Mouse (Mus musculus): Measurements from ENCODE around the gene Msh5. TPM values are rescaled to one million over a fixed set of nuclear protein-coding genes. Genes with fewer than 3 reads are reported as not detected.

Gene Msh5
- polyA plus RNA-seq, 1 experiment, result 2.2 TPM

DNA sequence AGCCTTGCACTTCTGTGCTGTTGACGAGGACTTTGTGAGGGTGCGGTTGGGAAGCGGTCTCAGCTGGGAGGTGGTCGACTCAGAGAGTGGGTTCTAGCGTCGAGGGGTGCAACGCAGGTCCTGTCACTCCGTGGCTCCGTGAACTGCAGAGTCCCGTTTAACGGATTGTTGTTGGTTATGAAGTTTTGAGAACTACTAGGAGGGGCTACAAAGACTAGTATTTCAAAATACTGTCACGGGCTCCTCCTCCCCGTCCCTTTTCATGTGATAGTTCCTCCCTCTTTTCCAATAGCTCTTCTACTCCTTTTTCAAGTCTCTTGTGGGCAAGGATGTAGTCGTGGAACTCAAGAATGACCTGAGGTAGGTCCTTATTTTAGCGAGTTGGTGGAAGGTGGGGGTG is 64.2 kb downstream of the Msh5 start:
- Histone ChIP-seq H3K27ac (ENCODE audit: insufficient read depth, low read depth, low read length) (no peak overlapping the region; the same call in 1 of the 2 replicates), H3K4me1 (ENCODE audit: control insufficient read depth, insufficient read depth, insufficient read length, low read length) (peaks cover 4% of the 10 kb centered on the region; the same call in 1 of the 2 replicates), H3K4me3 (ENCODE audit: low read depth, low read length) (peak overlapping the region; percentile 81), H3K27me3 (ENCODE audit: control insufficient read depth, insufficient read depth, low read length) (no peaks in the 10 kb centered on the region), H3K36me3 (ENCODE audit: control insufficient read depth, insufficient read depth, low read length) (peaks cover 16% of the 10 kb centered on the region)
- no peak for TF ChIP-seq POLR2A (IDR thresholded peaks at IDR 0.05; ENCODE audit: low read depth, low read length)
- no peak for TF ChIP-seq CTCF (IDR thresholded peaks at IDR 0.05; ENCODE audit: extremely low read depth, insufficient read length, insufficient replicate concordance, low read depth, low read length)
- under 1% methylated on average over 15 of the region's 15 CpGs for WGBS

DNA sequence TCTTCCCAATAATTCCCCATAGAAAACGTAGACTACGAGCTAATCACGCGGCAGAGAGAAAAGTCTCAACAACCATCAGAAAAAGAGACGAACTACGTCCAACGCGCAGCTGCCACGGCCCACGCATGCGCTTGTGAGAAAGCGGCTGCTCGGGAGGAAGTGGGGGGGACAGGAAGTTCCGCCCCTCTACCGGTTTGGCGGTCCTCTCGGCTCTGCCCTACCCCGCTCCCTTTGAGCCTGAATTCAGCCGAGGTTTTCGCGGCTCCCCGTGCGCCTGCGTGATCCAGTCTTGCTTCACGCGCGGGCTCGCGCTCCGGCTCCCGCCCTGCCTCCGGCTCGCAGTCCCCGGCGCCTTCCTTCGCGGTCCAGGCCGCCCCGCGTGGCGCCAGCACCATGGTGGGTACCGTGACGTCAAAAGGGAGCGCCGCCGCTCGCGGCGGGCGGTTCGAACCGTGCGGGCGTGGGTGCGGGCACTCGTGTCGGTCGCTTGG is 64.8 kb downstream of the Msh5 start, which contains the start of gene Lsm2:
Gene Lsm2, plus strand, starts transcription at position 173 of the 491 bp plus-strand sequence.
- TF ChIP-seq CTCF (IDR thresholded peaks at IDR 0.05; ENCODE audit: extremely low read depth, insufficient read length, insufficient replicate concordance, low read depth, low read length) (no peak), POLR2A (IDR thresholded peaks at IDR 0.05; ENCODE audit: low read depth, low read length) (peak; percentile 72)
- H3K36me3 ChIP-seq (ENCODE audit: control insufficient read depth, insufficient read depth, low read length), result peaks cover 16% of the 10 kb centered on the region
- peak within 1 kb of the TSS; percentile 93 for H3K27ac ChIP-seq (ENCODE audit: insufficient read depth, low read depth, low read length)
- H3K4me1 ChIP-seq (ENCODE audit: control insufficient read depth, insufficient read depth, insufficient read length, low read length), result peaks cover 4% of the 10 kb centered on the region; the same call in 1 of the 2 replicates
- no peaks in the 10 kb centered on the region for H3K27me3 ChIP-seq (ENCODE audit: control insufficient read depth, insufficient read depth, low read length)
- H3K4me3 ChIP-seq (ENCODE audit: low read depth, low read length), result peak within 1 kb of the TSS; percentile 81
- WGBS, result under 1% methylated on average over 58 of the region's 58 CpGs

DNA sequence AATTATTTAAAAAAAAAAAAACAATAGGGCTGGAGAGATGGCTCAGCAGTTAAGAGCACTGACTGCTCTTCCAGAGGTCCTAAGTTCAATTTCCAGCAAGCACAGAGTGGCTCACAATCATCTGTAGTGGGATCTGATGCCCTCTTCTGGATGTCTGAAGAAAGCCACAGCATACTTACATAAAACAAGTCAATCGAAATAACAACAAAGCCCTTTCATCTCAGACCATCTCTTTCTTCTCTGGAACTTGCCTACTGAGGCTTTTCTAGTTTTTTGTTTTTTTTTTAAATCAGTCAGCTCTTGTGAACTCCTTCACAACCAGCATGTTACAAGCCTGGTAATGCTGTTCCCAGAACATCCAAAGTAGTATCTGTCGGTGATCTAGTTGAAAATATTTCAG is 65.9 kb downstream of the Msh5 start:
- Histone ChIP-seq H3K36me3 (ENCODE audit: control insufficient read depth, insufficient read depth, low read length) (peaks cover 8% of the 10 kb centered on the region), H3K27me3 (ENCODE audit: control insufficient read depth, insufficient read depth, low read length) (no peaks in the 10 kb centered on the region), H3K4me3 (ENCODE audit: low read depth, low read length) (no peak overlapping the region), H3K4me1 (ENCODE audit: control insufficient read depth, insufficient read depth, insufficient read length, low read length) (peaks cover 4% of the 10 kb centered on the region; the same call in 1 of the 2 replicates), H3K27ac (ENCODE audit: insufficient read depth, low read depth, low read length) (peak overlapping the region; percentile 25; the same call in 1 of the 2 replicates)
- no peak for TF ChIP-seq CTCF (IDR thresholded peaks at IDR 0.05; ENCODE audit: extremely low read depth, insufficient read length, insufficient replicate concordance, low read depth, low read length)
- no peak for TF ChIP-seq POLR2A (IDR thresholded peaks at IDR 0.05; ENCODE audit: low read depth, low read length)
- 2% methylated on average over 2 of the region's 2 CpGs for WGBS

DNA sequence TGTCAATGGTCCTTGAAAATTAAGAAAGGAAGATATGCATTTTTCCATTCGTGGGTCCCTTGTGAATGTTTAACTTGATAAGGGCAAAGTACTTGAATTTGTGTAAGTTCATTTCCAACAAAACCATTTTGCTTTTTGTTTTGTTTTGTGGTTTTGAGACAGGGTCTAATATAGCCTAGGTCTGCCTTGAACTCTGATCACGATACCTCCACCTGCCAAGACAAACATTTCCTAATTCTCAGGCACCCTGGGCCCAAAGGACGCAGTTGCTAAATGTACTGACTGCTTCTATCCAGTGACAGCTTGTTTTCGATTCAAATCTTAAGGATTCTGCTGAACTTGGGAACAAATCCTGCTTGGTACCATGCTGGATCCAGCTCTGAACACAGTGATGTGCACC is 66.9 kb downstream of the Msh5 start:
- no peak overlapping the region for H3K4me3 ChIP-seq (ENCODE audit: low read depth, low read length)
- H3K36me3 ChIP-seq (ENCODE audit: control insufficient read depth, insufficient read depth, low read length), result no peaks in the 10 kb centered on the region; the same call in 1 of the 2 replicates
- no peak overlapping the region for H3K27ac ChIP-seq (ENCODE audit: insufficient read depth, low read depth, low read length)
- TF ChIP-seq POLR2A (IDR thresholded peaks at IDR 0.05; ENCODE audit: low read depth, low read length) (no peak), CTCF (IDR thresholded peaks at IDR 0.05; ENCODE audit: extremely low read depth, insufficient read length, insufficient replicate concordance, low read depth, low read length) (no peak)
- WGBS, result 49% methylated on average over 4 of the region's 4 CpGs
- H3K4me1 ChIP-seq (ENCODE audit: control insufficient read depth, insufficient read depth, insufficient read length, low read length), result peaks cover 4% of the 10 kb centered on the region; the same call in 1 of the 2 replicates
- H3K27me3 ChIP-seq (ENCODE audit: control insufficient read depth, insufficient read depth, low read length), result no peaks in the 10 kb centered on the region

Other genes starting within 250 kb of the Msh5 start
- gene Cyp21a1, start 242.2 kb downstream of the Msh5 start, polyA plus RNA-seq (2012; rRNA removed), result 0.18 and 0.67 TPM in 2 replicates
- 28.6 and 56.3 TPM in 2 replicates for gene Stk19, start 209.8 kb downstream of the Msh5 start, polyA plus RNA-seq (2012; rRNA removed)
- 31.5 and 51.8 TPM in 2 replicates for gene Dxo, start 209.7 kb downstream of the Msh5 start, polyA plus RNA-seq (2012; rRNA removed)
- 48.1 and 79.3 TPM in 2 replicates for gene Skiv2l, start 196.5 kb downstream of the Msh5 start, polyA plus RNA-seq (2012; rRNA removed)
- gene Nelfe, start 196.4 kb downstream of the Msh5 start, polyA plus RNA-seq (2012; rRNA removed), result 7.8 and 18.3 TPM in 2 replicates
- gene Cfb, start 184.2 kb downstream of the Msh5 start, polyA plus RNA-seq (2012; rRNA removed), result 22.4 and 71.5 TPM in 2 replicates
- gene Zbtb12, start 167.3 kb downstream of the Msh5 start, polyA plus RNA-seq (2012; rRNA removed), result 2.9 and 6.8 TPM in 2 replicates
- gene Gm20547, start 164.7 kb downstream of the Msh5 start, polyA plus RNA-seq (2012; rRNA removed), result not detected in 2 replicates
- gene C2, start 148.5 kb downstream of the Msh5 start, polyA plus RNA-seq (2012; rRNA removed), result 4.3 and 10.6 TPM in 2 replicates
- 101 and 242 TPM in 2 replicates for gene Ehmt2, start 148.3 kb downstream of the Msh5 start, polyA plus RNA-seq (2012; rRNA removed)
- 64.8 and 101 TPM in 2 replicates for gene Slc44a4, start 132.3 kb downstream of the Msh5 start, polyA plus RNA-seq (2012; rRNA removed)
- gene Neu1, start 115.5 kb downstream of the Msh5 start, polyA plus RNA-seq (2012; rRNA removed), result 21.2 and 68.8 TPM in 2 replicates
- 17.1 and 19.8 TPM in 2 replicates for gene Hspa1b, start 87.5 kb downstream of the Msh5 start, polyA plus RNA-seq (2012; rRNA removed)
- gene Gm20481, start 76.8 kb downstream of the Msh5 start, polyA plus RNA-seq (2012; rRNA removed), result not detected in 2 replicates
- gene Hspa1a, start 74.6 kb downstream of the Msh5 start, polyA plus RNA-seq (2012; rRNA removed), result 8.9 and 9.3 TPM in 2 replicates
- gene Hspa1l, start 74.0 kb downstream of the Msh5 start, polyA plus RNA-seq (2012; rRNA removed), result 0.06 and 0.14 TPM in 2 replicates
- gene Lsm2, start 64.9 kb downstream of the Msh5 start, polyA plus RNA-seq (2012; rRNA removed), result 51.7 and 82.1 TPM in 2 replicates
- 123 and 182 TPM in 2 replicates for gene Vars, start 45.8 kb downstream of the Msh5 start, polyA plus RNA-seq (2012; rRNA removed)
- 0.82 and 1.2 TPM in 2 replicates for gene Vwa7, start 30.2 kb downstream of the Msh5 start, polyA plus RNA-seq (2012; rRNA removed)
- gene Sapcd1, start 18.7 kb downstream of the Msh5 start, polyA plus RNA-seq (2012; rRNA removed), result 0.87 and 1.0 TPM in 2 replicates
- gene Clic1, start 3.2 kb upstream of the Msh5 start, polyA plus RNA-seq (2012; rRNA removed), result 134 and 219 TPM in 2 replicates
- 8.5 and 14.5 TPM in 2 replicates for gene Ddah2, start 12.3 kb upstream of the Msh5 start, polyA plus RNA-seq (2012; rRNA removed)
- gene Ly6g6c, start 18.6 kb upstream of the Msh5 start, polyA plus RNA-seq (2012; rRNA removed), result 9.3 and 9.9 TPM in 2 replicates
- 0.28 and 0.39 TPM in 2 replicates for gene Mpig6b, start 19.4 kb upstream of the Msh5 start, polyA plus RNA-seq (2012; rRNA removed)
- gene Ly6g6e, start 30.2 kb upstream of the Msh5 start, polyA plus RNA-seq (2012; rRNA removed), result 1.3 and 19.4 TPM in 2 replicates
- gene Ly6g6d, start 31.3 kb upstream of the Msh5 start, polyA plus RNA-seq (2012; rRNA removed), result 7.2 and 10.7 TPM in 2 replicates
- 1.2 and 3.8 TPM in 2 replicates for gene Ly6g6f, start 38.9 kb upstream of the Msh5 start, polyA plus RNA-seq (2012; rRNA removed)
- gene Abhd16a, start 42.5 kb upstream of the Msh5 start, polyA plus RNA-seq (2012; rRNA removed), result 114 and 183 TPM in 2 replicates
- not detected in 2 replicates for gene Ly6g5c, start 61.5 kb upstream of the Msh5 start, polyA plus RNA-seq (2012; rRNA removed)
- gene Ly6g5b, start 68.7 kb upstream of the Msh5 start, polyA plus RNA-seq (2012; rRNA removed), result 0.76 and 1.4 TPM in 2 replicates
- 10.5 and 25.3 TPM in 2 replicates for gene Gpank1, start 74.7 kb upstream of the Msh5 start, polyA plus RNA-seq (2012; rRNA removed)
- 226 and 448 TPM in 2 replicates for gene Csnk2b, start 75.3 kb upstream of the Msh5 start, polyA plus RNA-seq (2012; rRNA removed)
- 6.9 and 16.2 TPM in 2 replicates for gene D17H6S53E, start 79.6 kb upstream of the Msh5 start, polyA plus RNA-seq (2012; rRNA removed)
- 0.15 and 0.25 TPM in 2 replicates for gene Apom, start 85.3 kb upstream of the Msh5 start, polyA plus RNA-seq (2012; rRNA removed)
- gene Bag6, start 88.4 kb upstream of the Msh5 start, polyA plus RNA-seq (2012; rRNA removed), result 93.6 and 184 TPM in 2 replicates
- gene Prrc2a, start 118.2 kb upstream of the Msh5 start, polyA plus RNA-seq (2012; rRNA removed), result 177 and 352 TPM in 2 replicates
- gene Aif1, start 129.3 kb upstream of the Msh5 start, polyA plus RNA-seq (2012; rRNA removed), result 0.36 and 1.6 TPM in 2 replicates
- gene Lst1, start 141.7 kb upstream of the Msh5 start, polyA plus RNA-seq (2012; rRNA removed), result 11.5 and 18.8 TPM in 2 replicates
- 26.2 and 32.9 TPM in 2 replicates for gene Ltb, start 147.7 kb upstream of the Msh5 start, polyA plus RNA-seq (2012; rRNA removed)
- 0.94 and 1.8 TPM in 2 replicates for gene Tnf, start 155.3 kb upstream of the Msh5 start, polyA plus RNA-seq (2012; rRNA removed)
- 0.47 and 0.66 TPM in 2 replicates for gene Lta, start 158.6 kb upstream of the Msh5 start, polyA plus RNA-seq (2012; rRNA removed)
- 0.22 TPM in 1 of 2 replicates, not detected in the other for gene Gm16181, start 174.1 kb upstream of the Msh5 start, polyA plus RNA-seq (2012; rRNA removed)
- 1.0 and 2.8 TPM in 2 replicates for gene Atp6v1g2, start 186.9 kb upstream of the Msh5 start, polyA plus RNA-seq (2012; rRNA removed)
- gene Nfkbil1, start 189.0 kb upstream of the Msh5 start, polyA plus RNA-seq (2012; rRNA removed), result 13.7 and 36.3 TPM in 2 replicates
- 95.6 and 194 TPM in 2 replicates for gene Ddx39b, start 195.0 kb upstream of the Msh5 start, polyA plus RNA-seq (2012; rRNA removed)
- gene H2-D1, start 216.0 kb upstream of the Msh5 start, polyA plus RNA-seq (2012; rRNA removed), result 776 and 1,546 TPM in 2 replicates